Mouse (Mus musculus) adrenal gland (tissue): Measurements from ENCODE around the gene Olfr1441.

Source experiments
- intact Hi-C: fragments of 180-260 bp; cut with DNase I; formaldehyde crosslinking; loops from one replicate; pipeline ENCODE4 v1.15.1; 2025

Gene Olfr1441

GRCm38 (mm10) chr19:12462851-12463721 is 45.9 kb downstream of the Olfr1441 start:
- intact Hi-C loops: no loop called here

DNA sequence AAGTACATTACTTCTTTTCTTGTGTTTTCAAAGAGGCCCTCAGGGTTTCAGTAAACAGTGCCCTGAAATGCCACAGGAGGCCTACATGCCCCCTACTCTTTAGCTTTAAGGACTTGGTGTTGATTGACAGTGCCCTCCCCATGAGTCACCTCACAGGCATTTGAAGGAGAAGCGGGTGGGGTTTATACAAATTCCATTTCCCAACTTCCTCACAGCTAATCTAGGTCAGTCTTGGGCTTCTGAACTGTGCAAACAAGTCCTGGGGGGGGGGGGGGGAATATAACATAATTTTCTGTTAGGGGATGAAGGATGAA is 46.4 kb downstream of the Olfr1441 start:
- intact Hi-C loops: no loop called here

DNA sequence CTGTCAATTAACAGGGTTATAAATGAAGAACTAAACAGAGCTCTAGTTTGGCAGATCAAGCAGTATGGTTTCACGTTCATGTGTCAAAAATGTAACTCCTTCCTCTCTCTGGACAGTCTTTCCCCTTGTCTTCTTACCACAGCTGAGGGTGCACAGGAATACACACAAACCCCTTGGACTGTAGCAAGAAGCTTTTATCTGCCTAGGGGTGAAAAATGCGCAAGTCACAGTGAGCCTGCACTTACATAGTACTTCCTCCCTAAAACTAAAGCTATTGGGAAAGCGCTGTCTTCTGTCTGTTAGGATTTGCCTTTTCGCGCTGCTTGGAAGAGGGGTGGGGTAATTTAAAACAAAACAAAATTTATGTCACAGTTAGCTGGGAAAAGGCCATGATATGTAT is 46.9 kb downstream of the Olfr1441 start:
- intact Hi-C loops: no loop called here

- intact Hi-C loops: loop anchor here (5.0 kb wide), 1 partner anchor 38 kb away; the partner anchor contains the start of gene Dtx4
These were observed 47.4 kb downstream of the Olfr1441 start for GRCm38 (mm10) chr19:12464674-12465073.

DNA sequence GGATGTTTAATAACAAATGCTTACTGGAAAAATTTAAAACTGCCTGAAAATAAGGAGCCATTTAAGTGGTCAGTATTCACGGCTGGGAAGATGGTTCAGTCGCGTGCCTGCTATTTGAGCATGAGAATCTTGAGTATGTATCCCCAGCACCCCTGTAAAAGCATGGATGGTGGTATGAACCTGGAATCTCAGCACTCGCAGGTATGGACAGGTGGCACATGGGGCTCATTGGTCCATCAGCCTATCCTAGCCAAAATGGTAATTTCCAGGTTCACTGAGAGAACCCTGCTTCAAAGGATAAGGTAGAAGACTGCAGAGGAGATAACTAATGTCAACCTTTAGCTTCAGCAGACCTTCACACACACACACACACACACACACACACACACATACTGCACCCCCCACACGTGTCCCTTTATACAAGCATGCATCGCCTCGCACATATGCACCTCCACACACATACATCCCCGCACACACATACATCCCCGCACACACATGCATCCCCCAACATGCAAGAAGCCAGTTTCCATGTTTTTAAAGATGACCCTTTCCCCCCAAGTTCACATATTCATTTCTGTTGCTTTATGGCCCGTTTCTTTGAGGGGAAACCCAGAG is 48.4 kb downstream of the Olfr1441 start:
- intact Hi-C loops: loop anchor here (2.0 to 5.0 kb wide), 2 partner anchors 33 to 37 kb away; partner anchors contain the start of gene Dtx4

DNA sequence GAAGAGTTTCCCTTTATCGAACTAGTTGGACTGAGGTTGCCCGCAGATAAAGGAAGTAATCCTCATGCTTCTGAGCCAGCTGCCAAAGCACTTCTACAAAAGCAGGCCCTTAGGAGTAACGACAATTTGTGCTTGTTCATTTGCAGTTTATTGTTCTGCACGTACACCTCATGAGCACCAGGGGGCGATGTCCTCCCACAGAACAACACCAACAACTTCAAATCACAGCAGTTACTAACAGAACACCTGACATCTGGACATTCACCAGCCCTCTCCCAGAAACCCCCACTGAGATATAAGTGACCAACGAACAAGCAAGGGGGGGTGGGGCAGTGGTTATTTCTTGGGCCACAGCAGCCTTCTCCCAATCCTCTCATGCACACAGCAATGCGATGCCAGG is 49.0 kb downstream of the Olfr1441 start:
- intact Hi-C loops: loop anchor here (2.0 to 5.0 kb wide), 2 partner anchors 33 to 36 kb away; partner anchors contain the start of gene Dtx4

GRCm38 (mm10) chr19:12467436-12467835 is 50.2 kb downstream of the Olfr1441 start:
- intact Hi-C loops: loop anchor here (2.0 to 5.0 kb wide), 2 partner anchors 35 kb away; partner anchors contain the start of gene Dtx4

DNA sequence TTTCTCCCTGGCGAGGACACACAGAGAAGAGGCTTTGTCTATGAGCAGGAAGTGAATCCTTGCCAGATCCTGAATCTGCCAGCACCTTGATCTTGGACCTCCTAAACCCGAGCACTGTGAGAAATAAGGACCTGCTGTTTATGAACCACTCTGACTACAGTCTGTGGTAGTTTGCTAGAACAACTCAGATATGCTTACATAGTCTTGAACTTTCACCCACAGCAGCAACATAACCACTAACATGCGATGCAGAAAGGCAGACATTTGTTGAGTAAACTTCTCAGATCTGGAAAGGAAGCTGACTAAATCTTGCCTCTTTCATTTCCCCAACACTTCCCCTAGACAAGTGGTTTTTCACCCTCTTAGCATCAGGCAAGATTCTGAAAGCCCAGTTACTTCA is 54.6 kb downstream of the Olfr1441 start:
- intact Hi-C loops: no loop called here

DNA sequence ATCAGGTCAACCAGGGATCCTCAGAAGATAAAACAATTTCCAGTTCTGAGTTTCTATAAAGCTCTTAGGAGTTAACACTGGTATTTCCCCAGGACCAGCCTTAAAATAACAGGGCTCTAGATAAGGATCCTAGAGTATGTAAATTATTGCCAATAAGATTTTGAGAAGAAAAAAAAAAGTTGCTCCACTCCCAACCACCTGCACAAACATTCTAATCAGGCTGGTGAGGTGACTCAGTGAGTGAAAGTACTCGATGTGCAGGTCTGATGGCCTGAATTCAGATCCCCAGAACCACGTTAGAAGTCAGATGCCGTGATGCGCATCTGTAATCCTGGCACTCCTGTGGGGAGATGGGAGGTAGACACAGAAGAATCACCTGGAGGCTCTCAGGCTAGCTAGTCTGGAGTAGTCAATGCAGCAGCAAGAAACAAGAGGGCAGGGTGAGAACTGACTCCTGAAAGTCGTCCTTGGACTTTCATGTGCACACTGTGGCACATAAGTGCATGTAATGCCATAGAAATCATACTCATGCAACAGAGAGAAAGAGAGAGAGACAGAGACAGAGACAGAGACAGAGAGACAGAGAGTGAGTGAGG is 55.2 kb downstream of the Olfr1441 start:
- intact Hi-C loops: no loop called here
